Comparison of ENCODE assay signal across 11 mouse cellular contexts in genomic region chr8:11400244-11400643, GRCm38 (mm10).
DNase-seq lines count a peak whose midpoint lies in the region; ATAC-seq lines count a peak whose summit lies in the region.
"Had no signal": no experiment of that assay in that cellular context is flagged by ENCODE, and none has a peak within 500 bp of the region (broad histone marks: within the 10 kb centered on the region; RNA-seq: fewer than 3 reads in every experiment).

No protein-coding gene starts in this region.

- no peak overlapping the region for H3K9ac ChIP-seq in intestine, embryonic 14.5 days (ENCODE audit: low read length)
- no peak overlapping the region for H3K9ac ChIP-seq in limb, embryonic 15.5 days
- H3K9ac ChIP-seq: hindbrain, embryonic 13.5 days had no signal

- no peak overlapping the region for H3K4me2 ChIP-seq in intestine, embryonic 14.5 days (ENCODE audit: low read length)
- H3K4me2 ChIP-seq in limb, embryonic 15.5 days = no peak overlapping the region
- H3K4me2 ChIP-seq: hindbrain, embryonic 13.5 days had no signal

- no peak for ATAC-seq in intestine, embryonic 14.5 days (replicated peaks; ENCODE audit: low FRiP score, low TSS enrichment, low read depth)
- ATAC-seq in limb, embryonic 15.5 days (ENCODE audit: insufficient number of reproducible peaks, low FRiP score, low TSS enrichment, low read depth) = no peak; the same call in 1 of the 2 replicates
- ATAC-seq in granulocyte monocyte progenitor cell, adult 5-6 weeks (replicated peaks; ENCODE audit: poor library complexity, severe bottlenecking) = no peak

- peak; percentile 44 for DNase-seq in kidney, adult 11 months
- no peak for DNase-seq in kidney, adult 9 months
- peak; percentile 62 for DNase-seq in intestine, embryonic 14.5 days (ENCODE audit: low spot score)
- DNase-seq in layer of hippocampus, adult 11-12 months (ENCODE audit: low spot score) = no peak
- DNase-seq: left cerebral cortex, postnatal 4 days; right cerebral cortex, postnatal 14 days; thymus, postnatal 36 days had no signal

- no peak overlapping the region for H3K4me3 ChIP-seq in brown adipose tissue, adult 24 weeks (ENCODE audit: insufficient read depth, low read depth, low read length)
- H3K4me3 ChIP-seq in intestine, embryonic 14.5 days (ENCODE audit: low read depth, low read length) = no peak overlapping the region
- H3K4me3 ChIP-seq in limb, embryonic 15.5 days = no peak overlapping the region
- H3K4me3 ChIP-seq: hindbrain, embryonic 13.5 days had no signal

- peak overlapping the region; percentile 18 for H3K27ac ChIP-seq in brown adipose tissue, adult 24 weeks (replicated peaks; ENCODE audit: low read depth, low read length)
- peak overlapping the region; percentile 83 for H3K27ac ChIP-seq in intestine, embryonic 14.5 days (ENCODE audit: low read depth)
- H3K27ac ChIP-seq in limb, embryonic 15.5 days = peak overlapping the region; percentile 67
- H3K27ac ChIP-seq: hindbrain, embryonic 13.5 days had no signal

- WGBS in intestine, embryonic 14.5 days = 34% methylated on average over 8 of the region's 8 CpGs
- WGBS in limb, embryonic 15.5 days = 44% methylated on average over 8 of the region's 8 CpGs

- no peaks in the 10 kb centered on the region for H3K27me3 ChIP-seq in intestine, embryonic 14.5 days (replicated peaks; ENCODE audit: control insufficient read depth, insufficient read depth, low read length)
- H3K27me3 ChIP-seq in limb, embryonic 15.5 days = no peaks in the 10 kb centered on the region
- H3K27me3 ChIP-seq: hindbrain, embryonic 13.5 days had no signal

- no peaks in the 10 kb centered on the region for H3K9me3 ChIP-seq in intestine, embryonic 14.5 days (ENCODE audit: control insufficient read depth, low read length)
- H3K9me3 ChIP-seq in limb, embryonic 15.5 days = no peaks in the 10 kb centered on the region
- H3K9me3 ChIP-seq: hindbrain, embryonic 13.5 days had no signal

- H3K36me3 ChIP-seq in intestine, embryonic 14.5 days (ENCODE audit: control insufficient read depth, insufficient read depth, low read length) = peaks cover 12% of the 10 kb centered on the region; the same call in 1 of the 2 replicates
- peaks cover 10% of the 10 kb centered on the region for H3K36me3 ChIP-seq in limb, embryonic 15.5 days
- H3K36me3 ChIP-seq: hindbrain, embryonic 13.5 days had no signal

- H3K4me1 ChIP-seq in brown adipose tissue, adult 24 weeks (ENCODE audit: control insufficient read depth, insufficient read depth, insufficient read length, low read length) = peaks cover 34% of the 10 kb centered on the region
- H3K4me1 ChIP-seq in intestine, embryonic 14.5 days (replicated peaks; ENCODE audit: control insufficient read depth, insufficient read depth, low read length) = peaks cover 24% of the 10 kb centered on the region; the same call in 1 of the 2 replicates
- H3K4me1 ChIP-seq in limb, embryonic 15.5 days = peaks cover 27% of the 10 kb centered on the region

Comparison
In these comparisons a context has a peak if more than half of its experiments do, and no peak if none do; other contexts are left out.
1. DNase-seq: peak in kidney, adult 11 months (single experiment) and intestine, embryonic 14.5 days (single experiment); none in kidney, adult 9 months (single experiment) and layer of hippocampus, adult 11-12 months (single experiment).
2. H3K27ac ChIP-seq: peak in every context shown above with its lines; median percentile 83 in intestine, embryonic 14.5 days; 67 in limb, embryonic 15.5 days; 18 in brown adipose tissue, adult 24 weeks.